Mouse (Mus musculus) left cerebral cortex, adult 2 months (tissue): ENCODE measurements around the gene Brf1. TPM values are rescaled to one million over a fixed set of nuclear protein-coding genes. Genes with fewer than 3 reads are reported as not detected.
A peak's percentile ranks its signal among the peaks of the same experiment; 100 is the strongest.

Experiments used
- DNase-seq, 2 experiments: peaks; one replicate each; pipeline ENCODE4 v3.0.0; 2021 to 2022; ENCODE audit warnings: low spot score in 2 of 2, mixed read lengths in 1 of 2; ENCODE audit errors: extremely low spot score in 1 of 2
- H3K27ac ChIP-seq: fragments of 200-600 bp; 2 replicates; pipeline ENCODE4 v1.8.1; 2022
- H3K4me3 ChIP-seq: fragments of 200-600 bp; 2 replicates; pipeline ENCODE4 v1.8.1; 2022
- CTCF ChIP-seq: fragments of 200-600 bp; IDR thresholded peaks from 2 replicates; pipeline ENCODE4 v1.8.1; 2022; ENCODE audit warnings: antibody characterized with exemption, mild to moderate bottlenecking, moderate library complexity
- intact Hi-C: fragments of 180-260 bp; cut with DNase I; formaldehyde crosslinking; loops from one replicate; pipeline ENCODE4 v1.15.1; 2025
- total RNA-seq, 2 experiments: library from RNA; stranded (reverse); gene quantifications; 2 replicates each; pipeline ENCODE4 v1.2.3; 2021

The Brf1 gene
- total RNA-seq, 2 experiments from 2014 or later = 45.6 to 46.6 TPM

DNA sequence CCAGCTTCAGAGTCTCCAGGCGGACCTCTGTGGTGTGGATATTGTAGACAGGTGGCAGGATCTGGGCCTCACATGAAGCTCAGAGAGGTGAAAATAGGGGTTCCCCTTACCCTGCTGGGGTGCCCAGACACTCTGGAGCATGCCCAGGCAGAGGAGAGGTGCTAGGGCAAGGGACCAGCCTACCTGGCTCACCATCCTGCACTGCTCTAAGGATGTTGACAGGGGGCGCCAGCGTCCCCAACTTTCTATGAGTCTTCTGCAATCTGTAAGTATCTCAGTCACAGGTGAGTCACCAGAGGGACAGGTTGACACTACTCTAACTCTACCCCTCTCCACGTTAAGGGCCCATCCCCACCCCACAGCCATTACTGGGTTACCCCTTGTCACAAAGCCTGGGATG is 53.2 kb downstream of the Brf1 start:
- intact Hi-C loops = no loop called here
- peak; percentile 66 for TF ChIP-seq CTCF
- DNase-seq = no peak
- no peak overlapping the region for H3K4me3 ChIP-seq
- H3K27ac ChIP-seq = no peak overlapping the region

GRCm38 (mm10) chr12:112943669-112944068 is 56.8 kb downstream of the Brf1 start:
- no peak for DNase-seq
- TF ChIP-seq CTCF = no peak
- H3K4me3 ChIP-seq = no peak overlapping the region
- no peak overlapping the region for H3K27ac ChIP-seq
- intact Hi-C loops = no loop called here

GRCm38 (mm10) chr12:112941776-112942713 is 58.5 kb downstream of the Brf1 start, which contains the start of gene Nudt14:
Nudt14 (minus strand) TSS chr12:112942124.
- no peak for TF ChIP-seq CTCF
- Histone ChIP-seq H3K27ac (peak within 1 kb of the TSS; percentile 94), H3K4me3 (peak within 1 kb of the TSS; percentile 86)
- peak; percentile 60 to 66 for DNase-seq
- intact Hi-C loops = no loop called here

- H3K4me3 ChIP-seq = peak overlapping the region; percentile 86
- intact Hi-C loops = no loop called here
- TF ChIP-seq CTCF = no peak
- peak overlapping the region; percentile 94 for H3K27ac ChIP-seq
- no peak for DNase-seq
These were observed 59.2 kb downstream of the Brf1 start for GRCm38 (mm10) chr12:112941156-112941775.

DNA sequence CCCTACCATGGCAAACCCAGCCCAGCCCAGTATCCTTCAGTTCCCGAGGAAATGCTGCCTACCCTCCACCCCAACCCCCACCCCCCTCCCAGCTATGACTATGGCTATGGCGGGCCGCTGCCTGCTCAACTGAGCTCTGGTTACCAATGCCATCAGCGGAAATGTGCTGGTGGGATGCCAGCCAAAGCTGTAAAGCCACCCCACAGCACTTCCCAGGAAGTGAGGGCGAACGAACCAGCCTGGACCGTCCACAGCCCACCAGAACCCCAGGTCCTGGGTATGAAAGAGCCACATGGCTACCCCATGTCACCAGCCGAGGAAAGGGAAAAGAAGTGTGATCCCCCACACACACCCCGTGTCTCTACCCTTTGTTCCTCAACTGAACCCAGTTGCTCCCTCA is 59.8 kb downstream of the Brf1 start:
- no peak for TF ChIP-seq CTCF
- DNase-seq = no peak
- Histone ChIP-seq H3K4me3 (no peak overlapping the region), H3K27ac (no peak overlapping the region)
- intact Hi-C loops = no loop called here

DNA sequence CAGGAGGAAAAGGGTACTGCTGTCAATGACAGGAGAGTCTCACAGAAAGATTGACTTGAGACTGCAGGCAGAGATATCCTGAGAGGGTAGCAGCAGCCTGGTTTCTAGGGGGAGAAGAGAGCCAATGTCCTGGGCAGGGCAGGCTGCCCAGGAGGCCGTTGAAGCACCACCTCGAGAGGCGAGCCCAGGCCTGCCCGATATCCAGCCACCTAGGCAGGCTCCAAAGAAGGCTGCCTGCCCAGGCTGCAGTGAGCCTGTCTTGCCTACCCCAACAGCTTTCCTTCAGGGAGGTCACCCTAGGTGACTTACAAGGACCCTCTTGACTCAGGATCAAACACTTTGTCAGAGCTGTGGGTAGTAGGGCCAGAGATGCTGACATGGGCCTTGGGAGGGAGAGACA is 60.3 kb downstream of the Brf1 start:
- Histone ChIP-seq H3K27ac (no peak overlapping the region), H3K4me3 (no peak overlapping the region)
- no peak; the same call in 1 of the 2 replicates for TF ChIP-seq CTCF
- no peak for DNase-seq
- intact Hi-C loops = no loop called here

- Histone ChIP-seq H3K4me3 (no peak overlapping the region), H3K27ac (no peak overlapping the region)
- DNase-seq = no peak
- peak; percentile 28; the same call in 1 of the 2 replicates for TF ChIP-seq CTCF
- intact Hi-C loops = no loop called here
These were observed 61.5 kb downstream of the Brf1 start for GRCm38 (mm10) chr12:112938873-112939565.

DNA sequence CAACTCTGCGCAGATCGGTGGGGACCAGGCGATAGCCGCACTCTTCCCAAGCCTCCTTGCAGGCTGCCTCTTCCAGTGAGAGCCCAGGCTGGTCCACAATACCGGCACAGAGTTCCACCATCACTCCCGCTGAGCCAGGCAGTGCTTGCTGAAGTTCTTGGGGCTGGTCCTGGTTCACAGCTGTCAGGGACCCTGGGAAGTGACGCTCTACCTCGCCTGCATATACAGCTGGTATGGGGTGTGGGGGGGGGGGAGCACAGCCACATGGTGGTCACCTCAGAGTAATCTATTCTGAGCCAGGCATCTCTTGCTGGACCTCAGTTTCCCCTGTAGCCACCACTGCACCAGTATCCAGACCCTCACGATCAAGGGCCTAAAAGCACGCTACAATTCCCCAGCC is 62.1 kb downstream of the Brf1 start:
- no peak for DNase-seq
- H3K27ac ChIP-seq = no peak overlapping the region
- intact Hi-C loops = no loop called here
- TF ChIP-seq CTCF = no peak
- H3K4me3 ChIP-seq = no peak overlapping the region

- no peak overlapping the region for H3K27ac ChIP-seq
- DNase-seq = peak; percentile 45 to 66
- intact Hi-C loops = no loop called here
- no peak for TF ChIP-seq CTCF
- no peak overlapping the region for H3K4me3 ChIP-seq
These were observed 62.6 kb downstream of the Brf1 start for GRCm38 (mm10) chr12:112937906-112938305.

GRCm38 (mm10) chr12:112932647-112933046 is 67.9 kb downstream of the Brf1 start:
- TF ChIP-seq CTCF = no peak
- intact Hi-C loops = no loop called here
- no peak overlapping the region for H3K27ac ChIP-seq
- H3K4me3 ChIP-seq = no peak overlapping the region
- no peak for DNase-seq

- peak within 1 kb of the TSS; percentile 90 for H3K27ac ChIP-seq
- TF ChIP-seq CTCF = no peak; the same call in none of the 2 replicates
- H3K4me3 ChIP-seq = peak within 1 kb of the TSS; percentile 67
- intact Hi-C loops = loop anchor here (2.0 to 5.0 kb wide), 2 partner anchors 52 to 101 kb away; partner anchors contain the start of gene Cdca4
- peak; percentile 72 to 73 for DNase-seq
These were observed 70.7 kb downstream of the Brf1 start, which contains the start of gene Jag2 for GRCm38 (mm10) chr12:112929562-112930352. Jag2 (minus strand) TSS chr12:112929776.
